Mouse (Mus musculus): ENCODE measurements at regions not wholly inside any gene's neighbourhood (a gene's known extent, or its start where the extent isn't known, plus 50 kb on each side); places are given as distances from the start of the nearest gene placed in this dataset.

GRCm38 (mm10) chr5:111554551-111555311 lies 137.6 kb downstream of the Mn1 start:
- DNase-seq (ENCODE audit: extremely low spot score in 1 of 2, low spot score in 2 of 2) = peak in 1 of 2 experiments; percentile 18
- intact Hi-C loops (cut with DNase I) = loop anchor here (5.0 kb wide), 1 partner anchor 598 kb away; no protein-coding TSS in a partner anchor
- H3K27ac ChIP-seq = no peak overlapping the region; the same call in 1 of the 2 replicates
- no peak overlapping the region for H3K4me3 ChIP-seq
- no peak for TF ChIP-seq CTCF (IDR thresholded peaks at IDR 0.05)

- no peak for TF ChIP-seq CTCF (IDR thresholded peaks at IDR 0.05)
- intact Hi-C loops (cut with DNase I) = no loop called here
- Histone ChIP-seq H3K4me3 (no peak overlapping the region), H3K27ac (no peak overlapping the region)
- no peak for DNase-seq (ENCODE audit: extremely low spot score in 1 of 2, low spot score in 2 of 2)
Measured at GRCm38 (mm10) chr5:111555312-111555957, 138.3 kb downstream of the Mn1 start.

- intact Hi-C loops (cut with DNase I) = no loop called here
- no peak overlapping the region for H3K27ac ChIP-seq
- DNase-seq (ENCODE audit: extremely low spot score in 1 of 2, low spot score in 2 of 2) = no peak
- TF ChIP-seq CTCF (IDR thresholded peaks at IDR 0.05) = no peak
- no peak overlapping the region for H3K4me3 ChIP-seq
Measured at GRCm38 (mm10) chr5:111555981-111556380, 138.8 kb downstream of the Mn1 start.

- intact Hi-C loops (cut with DNase I) = no loop called here
- no peak for DNase-seq (ENCODE audit: extremely low spot score in 1 of 2, low spot score in 2 of 2)
- H3K27ac ChIP-seq = no peak overlapping the region
- TF ChIP-seq CTCF (IDR thresholded peaks at IDR 0.05) = no peak
- no peak overlapping the region for H3K4me3 ChIP-seq
Measured at GRCm38 (mm10) chr5:111560432-111560831, 143.3 kb downstream of the Mn1 start.

GRCm38 (mm10) chr5:111561301-111561700 lies 144.1 kb downstream of the Mn1 start:
- DNase-seq (ENCODE audit: extremely low spot score in 1 of 2, low spot score in 2 of 2) = no peak
- no peak overlapping the region for H3K4me3 ChIP-seq
- intact Hi-C loops (cut with DNase I) = no loop called here
- no peak overlapping the region for H3K27ac ChIP-seq
- TF ChIP-seq CTCF (IDR thresholded peaks at IDR 0.05) = no peak

GRCm38 (mm10) chr5:111570826-111571225 lies 153.7 kb downstream of the Mn1 start:
- TF ChIP-seq CTCF (IDR thresholded peaks at IDR 0.05) = no peak
- intact Hi-C loops (cut with DNase I) = no loop called here
- no peak for DNase-seq (ENCODE audit: extremely low spot score in 1 of 2, low spot score in 2 of 2)

GRCm38 (mm10) chr5:111573265-111573873 lies 156.2 kb downstream of the Mn1 start:
- no peak overlapping the region for H3K27ac ChIP-seq
- no peak overlapping the region for H3K4me3 ChIP-seq
- TF ChIP-seq CTCF (IDR thresholded peaks at IDR 0.05) = no peak
- DNase-seq (ENCODE audit: extremely low spot score in 1 of 2, low spot score in 2 of 2) = no peak
- intact Hi-C loops (cut with DNase I) = no loop called here

More at GRCm38 (mm10) chr5:111570826-111571225, 153.7 kb downstream of the Mn1 start:
- no peak overlapping the region for H3K27ac ChIP-seq
- no peak overlapping the region for H3K4me3 ChIP-seq

- intact Hi-C loops (cut with DNase I) = no loop called here
- no peak for TF ChIP-seq CTCF (IDR thresholded peaks at IDR 0.05)
- no peak overlapping the region for H3K27ac ChIP-seq
- no peak for DNase-seq (ENCODE audit: extremely low spot score in 1 of 2, low spot score in 2 of 2)
- no peak overlapping the region for H3K4me3 ChIP-seq
Measured at GRCm38 (mm10) chr5:111574219-111574840, 157.2 kb downstream of the Mn1 start.

- intact Hi-C loops (cut with DNase I) = no loop called here
- Histone ChIP-seq H3K4me3 (no peak overlapping the region), H3K27ac (no peak overlapping the region)
- no peak for TF ChIP-seq CTCF (IDR thresholded peaks at IDR 0.05)
- no peak for DNase-seq (ENCODE audit: extremely low spot score in 1 of 2, low spot score in 2 of 2)
Measured at GRCm38 (mm10) chr5:111575376-111575775, 158.2 kb downstream of the Mn1 start.

- no peak overlapping the region for H3K27ac ChIP-seq
- DNase-seq (ENCODE audit: extremely low spot score in 1 of 2, low spot score in 2 of 2) = no peak
- intact Hi-C loops (cut with DNase I) = no loop called here
- no peak for TF ChIP-seq CTCF (IDR thresholded peaks at IDR 0.05)
- no peak overlapping the region for H3K4me3 ChIP-seq
Measured at GRCm38 (mm10) chr5:111577441-111577840, 156.3 kb upstream of the Gm26897 start.

GRCm38 (mm10) chr5:111578088-111578487 lies 155.6 kb upstream of the Gm26897 start:
- DNase-seq (ENCODE audit: extremely low spot score in 1 of 2, low spot score in 2 of 2) = no peak
- no peak overlapping the region for H3K27ac ChIP-seq
- no peak for TF ChIP-seq CTCF (IDR thresholded peaks at IDR 0.05)
- no peak overlapping the region for H3K4me3 ChIP-seq
- intact Hi-C loops (cut with DNase I) = no loop called here
